Mouse (Mus musculus) bone marrow, adult 2 months (tissue): ENCODE measurements around the gene Pla2g16. TPM values are rescaled to one million over a fixed set of nuclear protein-coding genes. Genes with fewer than 3 reads are reported as not detected.

Experiments
- H3K27ac ChIP-seq: fragments of 200-500 bp; 2 replicates; pipeline ENCODE4 v1.5.1; 2012; ENCODE audit warnings: low read depth, mild to moderate bottlenecking, control low read depth, inconsistent platforms, low read length; ENCODE audit not compliant: control insufficient read depth, poor library complexity, insufficient read depth
- H3K4me1 ChIP-seq: fragments of 200-500 bp; 2 replicates; pipeline ENCODE4 v1.6.1; 2011; ENCODE audit warnings: low read length; ENCODE audit not compliant: control insufficient read depth, insufficient read depth
- H3K4me3 ChIP-seq: fragments of 200-500 bp; replicated peaks from 2 replicates; pipeline ENCODE3; 2011; ENCODE audit warnings: mild to moderate bottlenecking, low read depth, low read length, control low read depth; ENCODE audit not compliant: control insufficient read depth
- CTCF ChIP-seq: fragments of 200-500 bp; IDR thresholded peaks from 2 replicates; pipeline ENCODE4 v1.5.1; 2011; ENCODE audit warnings: low read length, control low read depth; ENCODE audit not compliant: control insufficient read depth, insufficient read depth
- POLR2A ChIP-seq: fragments of 200-500 bp; IDR thresholded peaks from 2 replicates; pipeline ENCODE4 v1.6.1; 2011; ENCODE audit warnings: low read depth, mild to moderate bottlenecking, control low read depth, low read length, borderline replicate concordance; ENCODE audit not compliant: control insufficient read depth
- WGBS: fragments of 180-500 bp; shearing (Covaris S2); methylation state at CpG from one replicate; pipeline ENCODE4 v1.1.7; 2018; 5-methylcytosine and 5-hydroxymethylcytosine counted together
- polyA plus RNA-seq: library from polyadenylated mRNA; stranded (reverse); fragments of >200 nt; gene quantifications from 2 replicates; pipeline ENCODE4 v1.2.4, GENCODE M21; 2011; ENCODE audit warnings: low replicate concordance; ENCODE audit not compliant: missing spikeins, insufficient read depth, insufficient read length

Gene Pla2g16
- polyA plus RNA-seq, 1 experiment = 23.4 TPM

DNA sequence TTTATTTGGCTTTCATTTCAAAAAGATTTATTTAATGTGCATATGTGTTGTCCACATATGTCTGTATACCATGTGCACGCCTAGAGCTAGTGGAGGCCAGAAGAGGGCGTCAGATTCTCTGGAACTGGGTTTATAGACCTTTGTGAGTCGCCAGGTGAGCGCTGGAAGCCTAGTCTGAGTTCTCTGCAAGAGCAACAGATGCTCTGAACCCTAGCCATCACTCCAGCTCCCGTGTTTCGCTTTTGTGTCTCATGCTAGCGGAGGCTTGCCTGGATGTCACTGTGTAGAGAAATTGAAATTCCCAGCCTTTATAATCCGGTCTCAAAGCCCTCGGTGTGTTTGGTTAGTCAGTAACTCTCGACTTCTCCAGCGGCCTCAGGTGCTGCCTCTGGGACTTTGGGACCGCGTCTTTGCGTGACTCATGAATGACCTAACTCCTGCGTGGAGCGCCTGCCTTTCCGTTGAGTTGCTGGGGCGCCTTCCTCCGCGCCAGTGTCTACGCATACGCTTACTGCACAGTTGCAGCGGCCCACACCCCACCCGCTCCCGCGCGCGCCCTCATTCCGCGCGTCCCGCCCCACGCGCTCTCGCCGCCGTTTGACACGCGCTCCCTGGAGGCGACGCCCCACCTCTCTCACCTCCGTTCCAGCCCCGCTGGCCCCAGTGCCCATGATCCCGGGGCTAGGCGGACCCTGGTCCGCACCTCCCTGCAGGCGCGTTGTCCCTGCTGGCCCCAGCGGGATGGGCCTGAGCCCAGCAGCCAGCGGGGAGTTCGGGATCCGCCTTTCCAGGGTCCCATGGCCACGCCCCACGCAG, 54.9 kb downstream of the Pla2g16 start, which contains the start of gene Hrasls5:
Gene Hrasls5, plus strand, starts transcription at position 600 of the 816 bp plus-strand sequence.
- TF ChIP-seq POLR2A = no peak
- no peak for TF ChIP-seq CTCF
- no peak within 1 kb of the TSS for H3K4me3 ChIP-seq
- H3K4me1 ChIP-seq = no peaks in the 10 kb centered on the region
- WGBS = 8% methylated on average over 54 of the region's 54 CpGs
- H3K27ac ChIP-seq = no peak within 1 kb of the TSS

DNA sequence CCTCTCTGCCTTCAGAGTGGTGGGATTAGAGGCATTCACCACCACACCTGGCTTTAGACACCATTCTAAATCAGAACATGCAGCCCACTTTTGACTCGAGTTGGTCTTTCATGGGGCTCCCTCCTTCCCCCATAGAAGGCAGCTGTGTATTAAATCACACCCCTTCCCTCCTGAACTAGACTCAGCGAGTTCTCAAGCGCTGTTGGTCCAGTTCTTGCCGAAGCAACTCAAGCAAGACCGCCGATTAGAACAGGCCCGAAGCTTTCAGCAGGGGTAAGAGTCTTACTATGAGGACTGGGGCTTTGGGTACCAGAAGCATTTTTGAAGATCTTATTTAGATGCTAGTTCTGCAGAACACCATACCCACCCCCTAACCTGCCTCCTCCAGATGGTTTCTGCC, 55.9 kb downstream of the Pla2g16 start:
- Histone ChIP-seq H3K4me1 (no peaks in the 10 kb centered on the region), H3K4me3 (no peak overlapping the region), H3K27ac (no peak overlapping the region)
- TF ChIP-seq CTCF (no peak), POLR2A (no peak)
- 84% methylated on average over 7 of the region's 7 CpGs for WGBS

DNA sequence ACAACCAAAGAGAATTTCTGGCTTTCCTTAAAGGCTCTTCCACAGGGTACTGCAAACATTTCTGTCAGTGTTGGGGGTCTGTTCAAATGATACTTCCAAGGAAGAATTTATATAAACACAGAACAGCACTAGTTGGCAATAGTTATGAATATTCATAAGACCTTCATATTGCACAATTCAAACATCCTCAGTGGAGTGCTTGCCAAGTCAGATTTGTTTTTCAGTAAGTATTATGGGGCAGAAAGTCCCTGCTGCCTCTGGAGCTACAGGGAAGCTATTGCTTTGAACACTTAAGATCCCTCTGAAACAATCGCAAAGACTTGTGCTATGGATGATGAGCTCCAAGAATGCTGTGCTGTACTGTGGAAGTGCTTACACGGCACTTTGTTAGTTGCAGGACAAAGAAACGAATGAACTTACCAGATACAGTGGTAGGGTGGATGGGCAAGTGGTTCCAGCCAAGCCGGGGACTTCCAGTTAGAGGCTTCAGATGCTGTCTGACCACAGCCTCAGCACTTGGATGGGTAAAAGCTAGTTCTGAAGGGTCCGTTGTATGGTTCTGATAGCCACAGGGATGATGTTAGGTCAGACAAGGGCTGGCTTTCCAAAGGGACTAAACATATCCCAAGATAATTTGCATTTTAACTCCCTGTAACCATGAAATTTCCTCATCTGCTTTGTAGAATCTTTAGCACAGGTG, 59.1 kb downstream of the Pla2g16 start:
- Histone ChIP-seq H3K27ac (no peak overlapping the region), H3K4me3 (no peak overlapping the region), H3K4me1 (no peaks in the 10 kb centered on the region)
- WGBS = 72% methylated on average over 5 of the region's 5 CpGs
- TF ChIP-seq CTCF = no peak
- TF ChIP-seq POLR2A = no peak

DNA sequence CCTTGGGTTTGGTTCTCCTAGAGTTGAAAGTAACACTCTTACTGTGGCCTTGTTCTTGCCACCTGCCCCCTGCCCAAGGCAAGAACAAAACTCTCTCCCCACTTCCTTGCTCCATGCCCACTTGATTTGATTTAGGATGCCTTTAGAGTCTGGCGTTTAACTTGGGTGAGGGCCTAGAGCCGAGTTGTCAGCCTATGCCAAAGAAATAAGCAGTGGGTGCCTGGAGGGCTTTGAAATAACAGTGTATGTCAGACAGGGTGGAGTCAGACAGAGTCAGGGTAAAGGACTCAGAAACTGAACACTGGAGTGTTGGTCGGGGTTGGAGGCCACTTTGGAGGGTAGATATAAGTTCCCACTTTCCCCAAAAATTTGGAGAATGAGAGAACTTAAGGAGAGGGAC, 59.8 kb downstream of the Pla2g16 start:
- Histone ChIP-seq H3K27ac (no peak overlapping the region), H3K4me3 (no peak overlapping the region), H3K4me1 (no peaks in the 10 kb centered on the region)
- TF ChIP-seq CTCF (no peak), POLR2A (no peak)
- WGBS = 66% methylated on average over 3 of the region's 3 CpGs

DNA sequence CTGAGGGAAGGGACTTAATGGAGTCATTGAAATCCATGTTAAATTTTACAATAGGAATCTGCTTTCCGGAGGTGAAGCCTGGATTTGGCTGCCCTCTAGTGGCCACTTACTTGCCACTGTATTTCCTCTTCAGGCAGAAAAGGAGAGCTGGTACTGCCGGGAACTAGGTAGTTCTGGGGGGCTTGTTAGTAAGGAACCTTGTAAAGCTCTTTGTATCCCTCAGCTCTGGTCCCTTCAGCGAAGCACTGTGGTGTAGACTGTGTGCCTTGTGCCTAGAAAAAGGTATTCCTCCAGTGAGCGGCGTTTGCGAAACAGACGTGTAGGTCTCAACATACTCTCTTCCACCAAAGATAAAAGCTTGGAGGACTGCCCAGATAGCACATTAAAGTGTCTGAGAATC, 60.4 kb downstream of the Pla2g16 start:
- TF ChIP-seq POLR2A (no peak), CTCF (peak; percentile 53)
- H3K27ac ChIP-seq = no peak overlapping the region
- H3K4me3 ChIP-seq = no peak overlapping the region
- 37% methylated on average over 7 of the region's 7 CpGs for WGBS
- H3K4me1 ChIP-seq = no peaks in the 10 kb centered on the region

DNA sequence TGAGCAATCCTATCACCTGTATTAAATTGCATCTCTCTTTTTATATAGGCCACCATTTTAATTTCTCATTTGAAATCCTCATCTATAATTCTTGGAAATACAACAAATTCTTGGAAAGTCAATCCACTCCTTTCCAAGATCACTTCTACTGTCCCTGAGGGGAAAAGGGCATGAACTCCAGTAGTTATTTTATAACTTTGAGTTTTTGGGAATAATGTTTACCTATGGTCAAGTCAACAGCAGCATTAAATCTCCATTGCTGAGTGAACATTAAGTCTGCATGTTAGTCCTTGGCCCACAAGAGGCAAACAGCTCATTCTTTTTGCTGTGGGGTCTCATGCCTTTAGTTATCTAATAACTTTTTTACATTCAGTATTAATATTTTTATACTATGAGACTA, 75.8 kb downstream of the Pla2g16 start:
- H3K4me1 ChIP-seq = no peaks in the 10 kb centered on the region
- TF ChIP-seq POLR2A = no peak
- no peak for TF ChIP-seq CTCF
- no peak overlapping the region for H3K27ac ChIP-seq
- no peak overlapping the region for H3K4me3 ChIP-seq

DNA sequence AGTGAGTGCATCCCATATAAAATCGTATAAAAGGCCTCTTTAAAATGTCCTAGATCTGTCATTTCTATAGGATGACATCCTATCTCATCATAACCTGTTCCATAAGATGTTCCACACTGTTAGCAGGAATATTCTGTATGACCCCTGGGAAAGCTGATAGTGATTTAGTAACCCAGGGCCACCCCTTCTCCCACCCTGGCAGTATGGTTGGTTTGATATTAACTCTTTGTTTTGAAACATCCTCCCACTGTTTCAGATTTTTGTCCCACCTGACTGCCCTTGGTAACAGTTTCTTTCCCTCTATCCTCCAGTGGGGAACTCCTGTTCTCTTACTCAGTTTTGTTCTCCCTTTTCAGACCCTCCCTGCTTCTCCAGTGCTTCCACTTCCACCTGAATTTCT, 76.5 kb downstream of the Pla2g16 start:
- no peaks in the 10 kb centered on the region for H3K4me1 ChIP-seq
- 48% methylated on average over 1 of the region's 1 CpGs for WGBS
- TF ChIP-seq POLR2A (no peak), CTCF (no peak)
- H3K4me3 ChIP-seq = no peak overlapping the region
- H3K27ac ChIP-seq = no peak overlapping the region

Other genes with a start within 250 kb of the Pla2g16 start
- gene Mark2, start 215.6 kb upstream of the Pla2g16 start, polyA plus RNA-seq = 32.0 and 66.7 TPM in 2 replicates
- 13.6 and 35.3 TPM in 2 replicates for gene Spindoc, start 174.5 kb upstream of the Pla2g16 start, polyA plus RNA-seq
- gene 2700081O15Rik, start 139.8 kb upstream of the Pla2g16 start, polyA plus RNA-seq = 8.5 and 12.2 TPM in 2 replicates
- gene Rtn3, start 74.2 kb upstream of the Pla2g16 start, polyA plus RNA-seq = 53.1 and 78.4 TPM in 2 replicates
- 15.1 and 16.3 TPM in 2 replicates for gene Atl3, start 63.4 kb upstream of the Pla2g16 start, polyA plus RNA-seq
- gene Lgals12, start 49.7 kb downstream of the Pla2g16 start, polyA plus RNA-seq = not detected in 2 replicates
- gene Hrasls5, start 55.1 kb downstream of the Pla2g16 start, polyA plus RNA-seq = 0.95 TPM in 1 of 2 replicates, not detected in the other
- gene Slc22a19, start 153.9 kb downstream of the Pla2g16 start, polyA plus RNA-seq = 0.42 TPM in 1 of 2 replicates, not detected in the other
- not detected in 2 replicates for gene Slc22a26, start 245.2 kb downstream of the Pla2g16 start, polyA plus RNA-seq